Mouse (Mus musculus): Measurements from ENCODE around the gene Chsy1. TPM values are rescaled to one million over a fixed set of nuclear protein-coding genes. Genes with fewer than 3 reads are reported as not detected.

The Chsy1 gene
- polyA plus RNA-seq, 1 experiment, result 10.8 TPM

- H3K27ac ChIP-seq (ENCODE audit: insufficient read depth, low read depth, low read length), result peak overlapping the region; percentile 92
- H3K4me1 ChIP-seq (ENCODE audit: control insufficient read depth, insufficient read depth, low read length), result peaks cover 50% of the 10 kb centered on the region
- H3K4me3 ChIP-seq (ENCODE audit: insufficient read depth, low read length), result peak overlapping the region; percentile 27; the same call in 1 of the 2 replicates
- TF ChIP-seq POLR2A (IDR thresholded peaks at IDR 0.05; ENCODE audit: borderline replicate concordance, low read depth, low read length) (no peak), CTCF (IDR thresholded peaks at IDR 0.05; ENCODE audit: low read depth, low read length) (no peak)
These were observed 26.3 kb downstream of the Chsy1 start for GRCm38 (mm10) chr7:66135644-66136043.

GRCm38 (mm10) chr7:66136187-66136586, 26.9 kb downstream of the Chsy1 start:
- Histone ChIP-seq H3K4me3 (ENCODE audit: insufficient read depth, low read length) (peak overlapping the region; percentile 27; the same call in 1 of the 2 replicates), H3K4me1 (ENCODE audit: control insufficient read depth, insufficient read depth, low read length) (peaks cover 56% of the 10 kb centered on the region), H3K27ac (ENCODE audit: insufficient read depth, low read depth, low read length) (peak overlapping the region; percentile 92)
- TF ChIP-seq POLR2A (IDR thresholded peaks at IDR 0.05; ENCODE audit: borderline replicate concordance, low read depth, low read length) (no peak), CTCF (IDR thresholded peaks at IDR 0.05; ENCODE audit: low read depth, low read length) (no peak)

GRCm38 (mm10) chr7:66137309-66137708, 28.0 kb downstream of the Chsy1 start:
- H3K4me3 ChIP-seq (ENCODE audit: insufficient read depth, low read length), result no peak overlapping the region
- no peak overlapping the region for H3K27ac ChIP-seq (ENCODE audit: insufficient read depth, low read depth, low read length)
- no peak for TF ChIP-seq POLR2A (IDR thresholded peaks at IDR 0.05; ENCODE audit: borderline replicate concordance, low read depth, low read length)
- TF ChIP-seq CTCF (IDR thresholded peaks at IDR 0.05; ENCODE audit: low read depth, low read length), result no peak
- peaks cover 57% of the 10 kb centered on the region for H3K4me1 ChIP-seq (ENCODE audit: control insufficient read depth, insufficient read depth, low read length)

GRCm38 (mm10) chr7:66138301-66138700, 29.0 kb downstream of the Chsy1 start:
- no peak overlapping the region for H3K4me3 ChIP-seq (ENCODE audit: insufficient read depth, low read length)
- TF ChIP-seq CTCF (IDR thresholded peaks at IDR 0.05; ENCODE audit: low read depth, low read length) (no peak), POLR2A (IDR thresholded peaks at IDR 0.05; ENCODE audit: borderline replicate concordance, low read depth, low read length) (no peak)
- peaks cover 57% of the 10 kb centered on the region for H3K4me1 ChIP-seq (ENCODE audit: control insufficient read depth, insufficient read depth, low read length)

GRCm38 (mm10) chr7:66138878-66139277, 29.6 kb downstream of the Chsy1 start:
- H3K4me1 ChIP-seq (ENCODE audit: control insufficient read depth, insufficient read depth, low read length), result peaks cover 57% of the 10 kb centered on the region
- H3K4me3 ChIP-seq (ENCODE audit: insufficient read depth, low read length), result no peak overlapping the region
- TF ChIP-seq CTCF (IDR thresholded peaks at IDR 0.05; ENCODE audit: low read depth, low read length), result no peak
- TF ChIP-seq POLR2A (IDR thresholded peaks at IDR 0.05; ENCODE audit: borderline replicate concordance, low read depth, low read length), result no peak
- H3K27ac ChIP-seq (ENCODE audit: insufficient read depth, low read depth, low read length), result no peak overlapping the region

More at GRCm38 (mm10) chr7:66138301-66138700, 29.0 kb downstream of the Chsy1 start:
- no peak overlapping the region for H3K27ac ChIP-seq (ENCODE audit: insufficient read depth, low read depth, low read length)

GRCm38 (mm10) chr7:66140095-66140494, 30.8 kb downstream of the Chsy1 start:
- TF ChIP-seq POLR2A (IDR thresholded peaks at IDR 0.05; ENCODE audit: borderline replicate concordance, low read depth, low read length), result no peak
- TF ChIP-seq CTCF (IDR thresholded peaks at IDR 0.05; ENCODE audit: low read depth, low read length), result no peak
- Histone ChIP-seq H3K27ac (ENCODE audit: insufficient read depth, low read depth, low read length) (peak overlapping the region; percentile 60), H3K4me1 (ENCODE audit: control insufficient read depth, insufficient read depth, low read length) (peaks cover 55% of the 10 kb centered on the region)

GRCm38 (mm10) chr7:66140923-66141570, 31.7 kb downstream of the Chsy1 start:
- Histone ChIP-seq H3K4me1 (ENCODE audit: control insufficient read depth, insufficient read depth, low read length) (peaks cover 47% of the 10 kb centered on the region), H3K27ac (ENCODE audit: insufficient read depth, low read depth, low read length) (peak overlapping the region; percentile 60; the same call in 1 of the 2 replicates), H3K4me3 (ENCODE audit: insufficient read depth, low read length) (no peak overlapping the region)
- no peak for TF ChIP-seq POLR2A (IDR thresholded peaks at IDR 0.05; ENCODE audit: borderline replicate concordance, low read depth, low read length)
- no peak for TF ChIP-seq CTCF (IDR thresholded peaks at IDR 0.05; ENCODE audit: low read depth, low read length)

More at GRCm38 (mm10) chr7:66140095-66140494, 30.8 kb downstream of the Chsy1 start:
- no peak overlapping the region for H3K4me3 ChIP-seq (ENCODE audit: insufficient read depth, low read length)

GRCm38 (mm10) chr7:66142514-66142913, 33.2 kb downstream of the Chsy1 start:
- no peak for TF ChIP-seq CTCF (IDR thresholded peaks at IDR 0.05; ENCODE audit: low read depth, low read length)
- TF ChIP-seq POLR2A (IDR thresholded peaks at IDR 0.05; ENCODE audit: borderline replicate concordance, low read depth, low read length), result no peak
- no peak overlapping the region for H3K4me3 ChIP-seq (ENCODE audit: insufficient read depth, low read length)
- peaks cover 36% of the 10 kb centered on the region for H3K4me1 ChIP-seq (ENCODE audit: control insufficient read depth, insufficient read depth, low read length)
- no peak overlapping the region for H3K27ac ChIP-seq (ENCODE audit: insufficient read depth, low read depth, low read length)

GRCm38 (mm10) chr7:66144543-66144942, 35.2 kb downstream of the Chsy1 start:
- H3K4me1 ChIP-seq (ENCODE audit: control insufficient read depth, insufficient read depth, low read length), result peaks cover 22% of the 10 kb centered on the region
- TF ChIP-seq POLR2A (IDR thresholded peaks at IDR 0.05; ENCODE audit: borderline replicate concordance, low read depth, low read length) (no peak), CTCF (IDR thresholded peaks at IDR 0.05; ENCODE audit: low read depth, low read length) (no peak)
- no peak overlapping the region for H3K27ac ChIP-seq (ENCODE audit: insufficient read depth, low read depth, low read length)
- H3K4me3 ChIP-seq (ENCODE audit: insufficient read depth, low read length), result no peak overlapping the region

- Histone ChIP-seq H3K27ac (ENCODE audit: insufficient read depth, low read depth, low read length) (no peak overlapping the region), H3K4me1 (ENCODE audit: control insufficient read depth, insufficient read depth, low read length) (peaks cover 10% of the 10 kb centered on the region), H3K4me3 (ENCODE audit: insufficient read depth, low read length) (no peak overlapping the region)
- no peak for TF ChIP-seq POLR2A (IDR thresholded peaks at IDR 0.05; ENCODE audit: borderline replicate concordance, low read depth, low read length)
- TF ChIP-seq CTCF (IDR thresholded peaks at IDR 0.05; ENCODE audit: low read depth, low read length), result no peak
These were observed 37.8 kb downstream of the Chsy1 start for GRCm38 (mm10) chr7:66147156-66147555.

Measured in bone marrow macrophage, adult 2 months (primary cell).